Mouse (Mus musculus) forebrain, embryonic 13.5 days (tissue): Measurements from ENCODE around the gene Mrps14. TPM values are rescaled to one million over a fixed set of nuclear protein-coding genes. Genes with fewer than 3 reads are reported as not detected.
A peak's percentile ranks its signal among the peaks of the same experiment; 100 is the strongest.

Experiments
- ATAC-seq: fragments of 200-750 bp; cut with Nextera tagmentation; 2 replicates; pipeline ENCODE4 v1.8.0; 2017
- H3K27ac ChIP-seq: fragments of 300-500 bp; sonication (generic); 2 replicates; pipeline ENCODE4 v1.5.1; 2015; ENCODE audit warnings: inconsistent platforms, mild to moderate bottlenecking, moderate library complexity
- H3K27me3 ChIP-seq: fragments of 300-500 bp; sonication (generic); 2 replicates; pipeline ENCODE4 v1.6.1; 2015; ENCODE audit warnings: mild to moderate bottlenecking, inconsistent platforms
- H3K36me3 ChIP-seq: fragments of 300-500 bp; sonication (generic); 2 replicates; pipeline ENCODE4 v1.6.1; 2015; ENCODE audit warnings: mild to moderate bottlenecking, inconsistent platforms; ENCODE audit not compliant: poor library complexity, severe bottlenecking
- H3K4me1 ChIP-seq: fragments of 300-500 bp; sonication (generic); 2 replicates; pipeline ENCODE4 v1.6.1; 2015; ENCODE audit warnings: inconsistent platforms
- H3K4me2 ChIP-seq: fragments of 300-500 bp; sonication (generic); 2 replicates; pipeline ENCODE4 v1.6.1; 2015; ENCODE audit warnings: inconsistent platforms, mild to moderate bottlenecking, moderate library complexity
- H3K4me3 ChIP-seq: fragments of 300-500 bp; sonication (generic); 2 replicates; pipeline ENCODE4 v1.5.1; 2015; ENCODE audit warnings: mild to moderate bottlenecking, inconsistent platforms
- H3K9ac ChIP-seq: fragments of 300-500 bp; sonication (generic); 2 replicates; pipeline ENCODE4 v1.6.1; 2015; ENCODE audit warnings: mild to moderate bottlenecking, inconsistent platforms
- H3K9me3 ChIP-seq: fragments of 300-500 bp; sonication (generic); replicated peaks from 2 replicates; pipeline ENCODE4 v1.6.1; 2016; ENCODE audit warnings: inconsistent platforms
- WGBS: fragments of 180-500 bp; shearing (Covaris S2); methylation state at CpG from one replicate; pipeline ENCODE4 v1.1.7; 2015; 5-methylcytosine and 5-hydroxymethylcytosine counted together
- polyA plus RNA-seq: library from polyadenylated mRNA; unstranded; fragments of >200 nt; fragmentation: Nextera tagmentation; extraction: Ambion mirVana; gene quantifications from 2 replicates; pipeline ENCODE4 v1.2.1, GENCODE M21; 2015

Mrps14 gene
- polyA plus RNA-seq, 1 experiment from 2014 or later: 275 TPM

DNA sequence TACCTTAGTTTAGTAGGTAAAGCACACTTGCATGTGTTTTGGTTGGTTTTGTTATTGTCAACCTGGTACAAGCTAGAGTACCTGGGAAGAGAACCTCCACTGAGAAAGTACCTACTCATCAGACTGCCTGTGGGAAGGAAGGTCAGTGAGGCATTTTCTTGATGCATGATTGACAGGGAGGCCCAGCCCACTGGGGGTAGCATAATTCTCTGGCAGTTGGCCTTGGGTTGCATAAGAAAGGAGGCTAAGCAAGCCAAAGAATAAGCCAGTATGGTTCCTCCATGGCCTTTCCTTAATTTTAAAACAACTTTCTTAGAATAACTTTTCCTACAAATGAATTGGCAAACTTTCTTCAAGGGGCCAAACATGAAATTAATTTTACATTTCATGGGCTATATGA is 10.5 kb downstream of the Mrps14 start:
- no peaks in the 10 kb centered on the region for H3K9me3 ChIP-seq
- no peak overlapping the region for H3K4me3 ChIP-seq
- no peak overlapping the region for H3K4me2 ChIP-seq
- no peak overlapping the region for H3K27ac ChIP-seq
- H3K4me1 ChIP-seq: peaks cover 15% of the 10 kb centered on the region
- no peaks in the 10 kb centered on the region for H3K27me3 ChIP-seq
- H3K9ac ChIP-seq: no peak overlapping the region
- no peak for ATAC-seq
- peaks cover 67% of the 10 kb centered on the region for H3K36me3 ChIP-seq

GRCm38 (mm10) chr1:160209844-160210243 is 14.8 kb downstream of the Mrps14 start:
- Histone ChIP-seq H3K27me3 (no peaks in the 10 kb centered on the region), H3K4me3 (no peak overlapping the region), H3K36me3 (peaks cover 31% of the 10 kb centered on the region), H3K9me3 (no peaks in the 10 kb centered on the region), H3K4me2 (peak overlapping the region; percentile 36; the same call in 1 of the 2 replicates), H3K27ac (no peak overlapping the region), H3K4me1 (peaks cover 35% of the 10 kb centered on the region), H3K9ac (no peak overlapping the region)
- 15% methylated on average over 2 of the region's 2 CpGs for WGBS
- ATAC-seq: no peak

DNA sequence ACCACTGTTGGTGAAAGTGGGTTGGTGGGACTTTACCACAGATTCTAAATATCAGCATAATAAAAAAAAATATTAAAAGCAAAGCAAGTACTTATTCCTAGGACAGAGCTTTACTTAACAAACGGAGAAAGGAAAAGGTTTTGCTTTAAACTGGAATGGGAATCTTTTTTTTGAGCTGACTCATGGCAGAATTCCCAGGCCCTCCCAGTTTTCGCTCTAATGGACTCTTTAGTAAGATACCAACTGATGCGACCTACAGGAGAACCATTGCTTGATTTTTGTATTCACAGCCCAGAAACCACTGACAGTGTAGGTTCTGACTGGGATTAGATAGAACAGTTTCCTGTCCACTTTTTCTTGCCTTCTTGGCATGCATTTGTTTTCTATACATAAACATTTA is 15.6 kb downstream of the Mrps14 start:
- Histone ChIP-seq H3K4me1 (peaks cover 35% of the 10 kb centered on the region), H3K36me3 (peaks cover 25% of the 10 kb centered on the region), H3K4me2 (peak overlapping the region; percentile 74), H3K27ac (no peak overlapping the region), H3K27me3 (no peaks in the 10 kb centered on the region), H3K4me3 (peak overlapping the region; percentile 80), H3K9me3 (no peaks in the 10 kb centered on the region), H3K9ac (peak overlapping the region; percentile 92)
- no peak for ATAC-seq
- WGBS: 59% methylated on average over 3 of the region's 3 CpGs

DNA sequence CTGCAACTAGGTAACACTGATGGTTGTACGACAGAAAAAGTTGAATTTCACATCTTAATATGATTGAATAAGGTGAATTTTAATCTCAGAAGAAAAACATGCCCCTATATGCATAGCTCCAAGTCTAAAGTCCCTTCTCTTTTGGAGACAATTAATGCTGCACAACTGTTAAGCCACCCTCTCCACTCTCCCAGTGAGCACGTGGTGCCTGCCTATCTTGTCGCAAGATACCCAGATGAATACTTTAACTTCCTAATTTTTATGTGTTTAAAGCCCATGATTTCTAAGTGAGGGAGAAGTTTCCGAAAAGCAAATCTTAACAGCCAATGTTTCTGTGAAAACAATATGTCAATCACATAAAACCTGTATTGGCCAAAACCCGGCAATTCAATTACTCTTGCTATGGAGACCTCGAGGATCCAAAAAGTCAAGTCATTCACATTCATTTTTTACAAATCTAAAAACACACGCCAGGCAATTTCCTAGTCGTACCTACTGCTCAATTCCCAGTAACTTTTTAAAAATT is 16.6 kb downstream of the Mrps14 start:
- Histone ChIP-seq H3K9ac (peak overlapping the region; percentile 92), H3K27ac (peak overlapping the region; percentile 99; the same call in 1 of the 2 replicates)
- 2% methylated on average over 8 of the region's 8 CpGs for WGBS

GRCm38 (mm10) chr1:160212123-160212691 is 17.2 kb downstream of the Mrps14 start:
- peak; percentile 0 for ATAC-seq
- WGBS: under 1% methylated on average over 45 of the region's 45 CpGs
- H3K27ac ChIP-seq: peak overlapping the region; percentile 99
- no peaks in the 10 kb centered on the region for H3K27me3 ChIP-seq
- H3K36me3 ChIP-seq: peaks cover 8% of the 10 kb centered on the region
- peak overlapping the region; percentile 80 for H3K4me3 ChIP-seq
- no peaks in the 10 kb centered on the region for H3K9me3 ChIP-seq
- peaks cover 35% of the 10 kb centered on the region for H3K4me1 ChIP-seq
- peak overlapping the region; percentile 92 for H3K9ac ChIP-seq
- peak overlapping the region; percentile 74 for H3K4me2 ChIP-seq

More for the DNA sequence above, 16.6 kb downstream of the Mrps14 start:
- no peak for ATAC-seq
- Histone ChIP-seq H3K4me3 (peak overlapping the region; percentile 80), H3K36me3 (peaks cover 14% of the 10 kb centered on the region), H3K27me3 (no peaks in the 10 kb centered on the region), H3K9me3 (no peaks in the 10 kb centered on the region), H3K4me1 (peaks cover 35% of the 10 kb centered on the region), H3K4me2 (peak overlapping the region; percentile 74)

GRCm38 (mm10) chr1:160212703-160213669 is 18.0 kb downstream of the Mrps14 start, which contains the start of gene Cacybp:
Gene Cacybp (minus strand): TSS chr1:160212875.
- Histone ChIP-seq H3K4me2 (peak within 1 kb of the TSS; percentile 74), H3K36me3 (peaks cover under 1% of the 10 kb centered on the region; the same call in 1 of the 2 replicates), H3K4me1 (peaks cover 35% of the 10 kb centered on the region), H3K9ac (peak within 1 kb of the TSS; percentile 92), H3K4me3 (peak within 1 kb of the TSS; percentile 80), H3K9me3 (no peaks in the 10 kb centered on the region), H3K27me3 (no peaks in the 10 kb centered on the region), H3K27ac (peak within 1 kb of the TSS; percentile 99)
- peak; percentile 97 for ATAC-seq
- WGBS: under 1% methylated on average over 61 of the region's 76 CpGs

GRCm38 (mm10) chr1:160214171-160214570 is 19.2 kb downstream of the Mrps14 start:
- H3K27ac ChIP-seq: no peak overlapping the region
- no peak for ATAC-seq

GRCm38 (mm10) chr1:160217898-160218297 is 22.9 kb downstream of the Mrps14 start:
- H3K4me2 ChIP-seq: no peak overlapping the region
- H3K27me3 ChIP-seq: no peaks in the 10 kb centered on the region
- no peak overlapping the region for H3K27ac ChIP-seq
- no peak overlapping the region for H3K9ac ChIP-seq
- H3K4me1 ChIP-seq: peaks cover 8% of the 10 kb centered on the region
- WGBS: 88% methylated on average over 3 of the region's 3 CpGs
- no peaks in the 10 kb centered on the region for H3K36me3 ChIP-seq
- no peak for ATAC-seq
- H3K9me3 ChIP-seq: no peaks in the 10 kb centered on the region
- H3K4me3 ChIP-seq: no peak overlapping the region

More at GRCm38 (mm10) chr1:160214171-160214570, 19.2 kb downstream of the Mrps14 start:
- H3K4me3 ChIP-seq: no peak overlapping the region
- H3K36me3 ChIP-seq: no peaks in the 10 kb centered on the region
- no peak overlapping the region for H3K9ac ChIP-seq
- peaks cover 31% of the 10 kb centered on the region for H3K4me1 ChIP-seq
- no peaks in the 10 kb centered on the region for H3K27me3 ChIP-seq
- H3K9me3 ChIP-seq: no peaks in the 10 kb centered on the region
- 87% methylated on average over 7 of the region's 7 CpGs for WGBS
- peak overlapping the region; percentile 70; the same call in 1 of the 2 replicates for H3K4me2 ChIP-seq

- H3K4me3 ChIP-seq: no peak overlapping the region
- no peaks in the 10 kb centered on the region for H3K27me3 ChIP-seq
- H3K27ac ChIP-seq: no peak overlapping the region
- 87% methylated on average over 2 of the region's 2 CpGs for WGBS
- no peak for ATAC-seq
- H3K4me1 ChIP-seq: no peaks in the 10 kb centered on the region
- H3K36me3 ChIP-seq: peaks cover 4% of the 10 kb centered on the region; the same call in 1 of the 2 replicates
- no peaks in the 10 kb centered on the region for H3K9me3 ChIP-seq
- H3K9ac ChIP-seq: no peak overlapping the region
- no peak overlapping the region for H3K4me2 ChIP-seq
These were observed 29.1 kb downstream of the Mrps14 start for GRCm38 (mm10) chr1:160224093-160224492.

GRCm38 (mm10) chr1:160227196-160227595 is 32.2 kb downstream of the Mrps14 start:
- 89% methylated on average over 4 of the region's 4 CpGs for WGBS
- no peak overlapping the region for H3K4me2 ChIP-seq
- no peak overlapping the region for H3K4me3 ChIP-seq
- H3K9ac ChIP-seq: no peak overlapping the region
- H3K9me3 ChIP-seq: no peaks in the 10 kb centered on the region
- peaks cover 4% of the 10 kb centered on the region; the same call in 1 of the 2 replicates for H3K36me3 ChIP-seq
- no peaks in the 10 kb centered on the region for H3K27me3 ChIP-seq
- peaks cover 9% of the 10 kb centered on the region for H3K4me1 ChIP-seq
- ATAC-seq: no peak
- no peak overlapping the region for H3K27ac ChIP-seq

GRCm38 (mm10) chr1:160227850-160228249 is 32.8 kb downstream of the Mrps14 start:
- no peak overlapping the region for H3K9ac ChIP-seq
- no peak overlapping the region for H3K4me2 ChIP-seq
- no peak for ATAC-seq
- no peak overlapping the region for H3K4me3 ChIP-seq
- no peaks in the 10 kb centered on the region for H3K9me3 ChIP-seq
- H3K27ac ChIP-seq: no peak overlapping the region
- H3K27me3 ChIP-seq: no peaks in the 10 kb centered on the region
- H3K4me1 ChIP-seq: peaks cover 10% of the 10 kb centered on the region
- peaks cover 4% of the 10 kb centered on the region; the same call in 1 of the 2 replicates for H3K36me3 ChIP-seq

DNA sequence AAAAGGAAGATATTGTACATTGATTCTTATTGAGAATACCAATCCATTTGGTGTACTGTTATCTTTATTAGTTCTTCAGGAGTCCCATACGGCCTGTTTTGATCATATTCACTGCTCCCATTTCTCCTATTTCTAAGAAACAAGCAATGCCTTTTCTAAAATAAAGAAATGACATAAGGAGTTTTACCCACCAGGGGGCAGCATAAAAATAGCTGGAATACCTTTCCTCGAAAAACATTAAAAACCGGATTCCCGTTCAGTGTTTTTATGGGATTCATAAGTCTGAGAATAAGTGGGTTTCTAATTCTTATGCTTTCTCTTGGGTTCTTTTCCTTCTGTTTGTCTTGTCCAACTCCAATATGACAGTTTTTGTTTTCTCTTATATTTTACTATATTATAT is 36.0 kb downstream of the Mrps14 start:
- Histone ChIP-seq H3K4me2 (no peak overlapping the region), H3K27me3 (no peaks in the 10 kb centered on the region), H3K4me1 (peaks cover 15% of the 10 kb centered on the region), H3K36me3 (no peaks in the 10 kb centered on the region), H3K27ac (no peak overlapping the region), H3K9ac (no peak overlapping the region), H3K9me3 (no peaks in the 10 kb centered on the region), H3K4me3 (no peak overlapping the region)
- no peak for ATAC-seq
- 60% methylated on average over 4 of the region's 4 CpGs for WGBS
